Mouse (Mus musculus): Measurements from ENCODE around the gene Abca6.

Abca6 gene

GRCm38 (mm10) chr11:110251534-110251933 is at the start of gene Abca6:
Abca6 (minus strand) TSS chr11:110251776.
- DNase-seq (ENCODE audit: low spot score in 2 of 2), result peak in 1 of 2 experiments; percentile 15

DNA sequence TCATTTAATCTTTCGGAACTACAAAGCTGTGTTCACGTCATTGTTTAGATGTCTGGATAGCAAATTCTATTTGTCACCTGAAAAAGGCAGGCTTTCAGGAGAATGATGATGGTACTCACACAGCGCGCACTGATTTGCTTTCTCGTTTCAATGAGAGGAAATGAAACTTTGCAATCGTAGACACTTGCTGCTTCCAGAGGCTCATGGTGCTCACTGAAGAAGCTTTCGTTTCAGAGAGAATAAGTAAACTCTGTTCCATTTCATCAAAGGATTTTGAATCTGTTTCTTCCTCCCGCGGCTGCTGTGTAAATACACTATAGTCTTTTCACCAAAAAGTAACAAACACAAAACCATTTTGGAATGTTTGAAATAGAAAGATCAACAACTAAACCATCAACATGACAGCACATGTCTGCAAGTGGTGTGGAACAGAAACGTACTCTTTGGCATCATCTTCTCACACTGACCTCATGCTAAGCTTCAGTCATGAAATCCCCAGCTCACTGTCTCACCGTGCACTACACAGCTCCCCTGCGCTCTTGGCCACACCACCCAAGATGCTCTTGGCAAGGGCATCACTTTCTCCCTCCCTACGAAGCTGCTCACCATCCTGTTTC is 46.4 kb upstream of the Abca6 start:
- no peak for DNase-seq (ENCODE audit: low spot score in 2 of 2)

- no peak for DNase-seq (ENCODE audit: low spot score in 2 of 2)
Observed at GRCm38 (mm10) chr11:110290586-110290985, 39.0 kb upstream of the Abca6 start.

GRCm38 (mm10) chr11:110288423-110288822 is 36.8 kb upstream of the Abca6 start:
- DNase-seq (ENCODE audit: low spot score in 2 of 2), result no peak

DNA sequence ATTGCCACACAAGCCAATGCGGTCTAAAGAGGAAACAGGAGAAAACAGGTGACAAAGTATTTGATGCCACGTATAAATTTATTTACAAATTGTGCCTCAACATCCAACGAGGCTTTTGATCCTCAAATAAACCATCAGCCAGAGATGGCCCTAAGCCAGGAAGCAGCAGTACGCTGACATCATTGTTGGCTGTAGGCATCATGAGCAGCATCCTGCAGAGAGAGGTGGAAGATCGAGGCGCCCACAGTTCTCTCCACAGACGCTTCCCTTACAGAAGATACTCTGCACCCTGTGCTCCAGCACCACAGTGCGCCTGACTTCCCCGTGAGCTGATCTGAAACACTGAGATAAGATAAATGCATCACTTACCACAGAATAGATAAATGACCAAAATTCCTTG is 36.1 kb upstream of the Abca6 start:
- no peak for DNase-seq (ENCODE audit: low spot score in 2 of 2)

DNA sequence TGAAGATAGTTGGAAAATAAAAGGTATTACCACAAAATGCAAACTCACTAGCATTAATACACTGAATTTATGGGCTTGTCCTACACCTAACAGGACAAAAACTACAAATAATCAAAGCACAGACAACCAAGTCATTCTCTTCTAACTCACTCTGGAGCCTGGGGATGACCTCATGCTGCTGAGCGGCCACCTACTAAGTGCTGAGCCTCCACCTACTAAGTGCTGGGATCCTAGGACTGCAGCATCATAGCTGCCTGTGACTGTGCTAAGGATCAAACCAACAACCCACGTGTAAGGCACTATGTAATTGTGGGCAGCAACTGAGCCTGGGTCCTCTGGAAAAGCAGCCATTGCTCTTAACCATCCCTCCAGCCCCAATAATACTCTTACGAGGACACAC is 34.8 kb upstream of the Abca6 start:
- DNase-seq (ENCODE audit: low spot score in 2 of 2), result no peak

GRCm38 (mm10) chr11:110284849-110285248 is 33.3 kb upstream of the Abca6 start:
- DNase-seq (ENCODE audit: low spot score in 2 of 2), result no peak

DNA sequence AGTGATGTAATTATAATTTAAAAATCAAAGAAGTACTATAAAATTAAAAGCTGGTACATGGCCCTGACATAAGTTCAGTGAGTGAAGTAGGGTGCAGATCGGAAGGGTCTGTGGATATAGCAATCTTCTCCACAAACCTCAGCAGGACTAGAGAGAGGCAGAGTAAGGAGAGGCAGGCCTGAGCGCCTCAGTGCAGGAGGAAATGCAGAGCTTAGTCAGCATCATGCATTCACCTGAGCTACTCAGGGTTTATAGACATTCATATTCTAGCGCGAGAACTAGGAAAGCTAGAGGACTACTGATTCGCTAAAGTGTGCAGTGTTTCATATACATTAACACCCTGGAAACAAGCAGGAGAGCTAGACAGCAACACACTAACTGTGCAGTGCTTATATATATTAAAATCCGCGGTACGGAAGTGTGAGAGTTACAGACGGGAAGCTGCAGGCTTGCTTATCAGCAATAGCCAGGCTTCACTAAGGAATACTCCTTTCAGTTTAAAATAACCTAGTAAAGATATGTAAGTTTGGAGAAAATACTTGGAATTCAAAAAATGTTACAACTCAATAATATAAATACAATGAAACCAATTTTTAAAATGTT is 32.7 kb upstream of the Abca6 start:
- DNase-seq (ENCODE audit: low spot score in 2 of 2), result no peak

DNA sequence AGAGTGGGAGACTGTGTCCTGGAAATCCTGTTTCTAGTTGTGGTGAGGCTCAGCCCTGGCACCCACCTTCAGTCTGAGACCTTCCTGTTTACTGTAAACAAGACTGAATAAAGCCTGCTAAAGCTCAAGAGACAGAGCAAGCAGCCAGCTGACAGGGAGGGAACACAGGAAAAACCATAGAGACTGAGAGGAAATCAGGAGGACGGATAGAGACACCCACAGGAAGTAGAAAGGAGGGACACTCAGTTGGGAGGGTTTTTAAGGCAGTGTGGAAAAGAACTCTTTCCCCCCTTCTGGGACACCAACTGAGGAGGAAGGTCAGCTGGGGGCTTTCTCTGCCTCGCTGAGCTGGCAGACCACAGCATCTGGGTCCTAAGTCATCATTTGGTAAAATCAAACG is 23.2 kb upstream of the Abca6 start:
- no peak for DNase-seq (ENCODE audit: low spot score in 2 of 2)

DNA sequence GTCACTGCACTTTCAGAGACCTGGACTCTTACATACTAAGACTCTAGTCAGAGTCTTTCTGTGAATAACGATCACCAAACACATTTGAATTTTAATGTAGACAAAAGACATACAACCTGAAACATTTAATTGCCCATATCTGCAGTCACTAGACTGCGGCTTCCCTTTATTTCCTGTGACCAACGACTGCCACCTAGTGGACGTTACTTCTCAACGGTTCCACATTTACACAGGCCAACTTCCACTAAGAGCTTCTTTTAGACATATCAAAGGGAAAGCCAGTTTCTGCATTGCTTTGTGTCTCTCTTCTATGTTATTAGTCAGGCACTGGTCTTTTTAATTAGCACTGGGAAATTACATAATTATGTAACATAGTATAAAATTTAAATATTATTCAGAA is 20.2 kb upstream of the Abca6 start:
- peak; percentile 61 to 73 for DNase-seq (ENCODE audit: low spot score in 2 of 2)

- DNase-seq (ENCODE audit: low spot score in 2 of 2), result peak; percentile 82 to 92
Observed at GRCm38 (mm10) chr11:110268244-110268844, 16.8 kb upstream of the Abca6 start.

GRCm38 (mm10) chr11:110267232-110267631 is 15.7 kb upstream of the Abca6 start:
- DNase-seq (ENCODE audit: low spot score in 2 of 2), result no peak

DNA sequence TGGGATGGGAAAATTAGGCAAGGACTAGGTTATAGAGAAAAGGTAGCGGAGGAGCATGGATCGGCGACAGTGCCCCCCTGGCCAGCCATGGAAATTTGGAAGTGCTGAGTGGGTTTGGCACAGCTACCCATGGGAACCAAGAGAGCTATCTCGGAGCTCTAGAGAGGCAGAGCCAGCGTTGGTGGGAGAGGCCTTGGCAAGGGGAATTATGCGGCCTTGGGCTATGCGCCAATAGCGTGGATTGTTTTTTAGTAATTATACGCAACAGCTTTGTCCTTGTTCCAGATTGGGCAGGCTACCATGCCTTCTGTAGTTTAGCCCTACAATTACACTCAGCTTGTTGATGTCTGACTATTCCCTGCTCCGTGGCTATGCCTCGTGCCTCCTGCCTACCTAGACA is 15.2 kb upstream of the Abca6 start:
- DNase-seq (ENCODE audit: low spot score in 2 of 2), result no peak

DNA sequence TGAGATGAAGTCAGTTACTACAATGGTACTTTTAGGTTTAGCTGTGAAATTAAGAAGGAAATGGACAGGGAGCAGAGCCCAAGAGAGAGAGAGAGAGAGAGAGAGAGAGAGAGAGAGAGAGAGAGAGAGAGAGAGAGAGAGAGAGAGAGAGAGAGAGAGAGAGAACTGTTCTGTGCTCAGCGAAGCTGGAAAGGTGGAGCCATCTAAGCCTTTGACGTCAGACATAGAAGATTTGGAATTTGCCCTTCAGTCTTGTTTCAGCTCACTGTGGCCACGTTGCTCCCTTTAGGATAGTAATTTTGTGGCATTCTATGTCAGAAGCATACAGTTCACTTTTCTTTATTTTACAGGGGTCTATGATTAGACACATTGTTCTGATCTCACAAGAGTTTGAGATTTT is 10.3 kb upstream of the Abca6 start:
- DNase-seq (ENCODE audit: low spot score in 2 of 2), result no peak

DNA sequence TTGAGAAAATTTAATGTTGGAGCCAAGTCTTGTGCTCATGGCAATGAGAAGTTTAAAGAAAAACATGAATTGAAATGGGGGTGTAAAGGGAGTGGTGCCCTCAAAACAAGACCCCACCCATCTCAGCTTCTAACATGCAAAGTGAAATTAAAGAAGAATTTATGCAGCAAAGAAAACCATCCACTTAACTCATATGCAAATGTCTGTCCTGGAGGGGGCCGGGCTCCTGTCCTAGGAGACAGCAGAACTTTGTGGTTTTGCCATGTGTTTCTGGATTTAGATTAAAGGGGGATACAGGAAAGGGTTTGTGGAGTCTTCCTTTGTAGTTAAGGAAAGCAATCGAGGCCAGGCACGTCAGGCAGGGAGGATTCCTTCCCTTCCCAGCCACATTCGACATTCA is 6.3 kb upstream of the Abca6 start:
- no peak for DNase-seq (ENCODE audit: low spot score in 2 of 2)

DNA sequence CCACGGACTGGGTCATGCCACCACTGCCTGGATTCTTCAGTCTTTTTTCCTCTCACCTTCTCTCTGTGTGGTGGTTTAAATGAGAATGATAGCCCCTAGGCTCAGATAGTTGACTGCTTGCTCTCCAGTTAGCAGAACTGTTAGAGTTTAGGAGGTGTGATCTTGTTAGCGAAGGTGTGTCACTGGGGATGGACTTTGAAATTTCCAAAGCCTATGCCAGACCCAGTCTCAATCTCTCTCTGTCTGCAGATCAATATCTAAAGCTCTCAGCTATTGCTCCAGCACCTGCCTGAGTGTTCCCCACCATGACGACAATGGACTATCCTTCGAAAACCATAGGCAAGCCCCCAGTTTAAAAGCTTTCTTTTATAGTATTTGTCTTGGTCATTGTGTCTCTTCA is 5.5 kb upstream of the Abca6 start:
- no peak for DNase-seq (ENCODE audit: low spot score in 2 of 2)

- DNase-seq (ENCODE audit: low spot score in 2 of 2), result no peak
Observed at GRCm38 (mm10) chr11:110252256-110252655, 680 bp upstream of the Abca6 start.

- DNase-seq (ENCODE audit: low spot score in 2 of 2), result no peak
Observed at GRCm38 (mm10) chr11:110244730-110245129, 6.8 kb downstream of the Abca6 start.

GRCm38 (mm10) chr11:110237466-110237865 is 14.1 kb downstream of the Abca6 start:
- no peak for DNase-seq (ENCODE audit: low spot score in 2 of 2)

DNA sequence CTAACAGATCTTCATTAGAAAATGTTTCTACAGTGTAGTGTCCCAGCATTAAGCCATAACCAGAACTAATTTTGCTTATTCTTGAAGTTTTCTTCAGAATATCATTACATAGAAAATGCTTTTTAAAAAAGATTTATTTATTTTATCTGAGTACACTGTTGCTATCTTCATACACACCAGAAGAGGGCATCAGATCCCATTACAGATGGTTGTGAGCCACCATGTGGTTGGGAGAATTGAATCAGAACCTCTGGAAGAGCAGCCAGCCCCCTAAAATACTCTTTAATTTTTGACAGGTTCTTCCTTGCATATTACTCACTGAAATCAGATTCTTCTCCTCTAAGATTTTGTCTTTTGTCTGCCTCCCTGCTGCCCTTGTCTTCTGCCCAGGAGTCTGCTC is 18.6 kb downstream of the Abca6 start:
- DNase-seq (ENCODE audit: low spot score in 2 of 2), result no peak

GRCm38 (mm10) chr11:110217118-110217517 is 34.5 kb downstream of the Abca6 start:
- DNase-seq (ENCODE audit: low spot score in 2 of 2), result no peak

- no peak for DNase-seq (ENCODE audit: low spot score in 2 of 2)
Observed at GRCm38 (mm10) chr11:110203930-110204329, 47.6 kb downstream of the Abca6 start.

- DNase-seq (ENCODE audit: low spot score in 2 of 2), result no peak
Observed at GRCm38 (mm10) chr11:110198882-110199281, 52.7 kb downstream of the Abca6 start.
